Mouse (Mus musculus) kidney, adult 11 months (tissue): ENCODE data around the gene Vmn2r26.
"Not testable (repeated sequence)": the region's sequence is repeated elsewhere in the genome, so short reads cannot be mapped to it uniquely, and the experiment has no call there.

Experiments used
- DNase-seq: peaks from one replicate; pipeline ENCODE4 v3.0.0; 2022

The Vmn2r26 gene

GRCm38 (mm10) chr6:124024268-124024667, at the start of gene Vmn2r26:
Vmn2r26 (plus strand) TSS chr6:124024568.
- not testable (repeated sequence) for DNase-seq

GRCm38 (mm10) chr6:124020841-124021240, 3.5 kb upstream of the Vmn2r26 start:
- DNase-seq: no peak

- DNase-seq: no peak
These were observed 24.0 kb downstream of the Vmn2r26 start for GRCm38 (mm10) chr6:124048388-124048787.

- not testable (repeated sequence) for DNase-seq
These were observed 29.2 kb downstream of the Vmn2r26 start for GRCm38 (mm10) chr6:124053611-124054010.

GRCm38 (mm10) chr6:124102334-124102733, 78.0 kb downstream of the Vmn2r26 start:
- DNase-seq: no peak
